In the genomic region with DNA sequence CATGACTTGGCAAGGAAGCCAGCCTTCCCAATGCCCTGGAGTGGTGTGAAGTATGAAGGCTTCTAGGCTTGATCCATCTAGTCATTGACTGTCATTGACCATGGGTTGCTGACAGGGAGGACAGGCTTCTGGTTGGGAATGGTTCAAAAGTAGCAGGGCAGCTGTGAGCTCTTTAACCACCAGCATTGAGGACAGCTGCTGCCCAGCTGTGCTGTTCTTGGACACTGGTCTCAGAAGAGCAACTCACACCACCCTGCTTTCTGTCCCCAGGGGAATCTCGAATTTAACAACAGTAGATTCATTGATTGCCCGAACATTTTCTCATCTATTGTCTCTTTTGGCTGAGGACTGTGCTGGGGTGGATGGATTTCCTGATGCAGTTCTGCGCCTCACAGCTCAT, we compare ENCODE assay signal across 23 mouse cellular contexts. TPM values are rescaled to one million over a fixed set of nuclear protein-coding genes. Genes with fewer than 3 reads are reported as not detected.
A peak's percentile ranks its signal among the peaks of the same experiment; 100 is the strongest.
DNase-seq lines count a peak whose midpoint lies in the region; ATAC-seq and TF ChIP-seq lines count a peak whose summit lies in the region.
"Had no signal": no experiment of that assay in that cellular context is flagged by ENCODE, and none has a peak within 500 bp of the region (broad histone marks: within the 10 kb centered on the region; RNA-seq: fewer than 3 reads in every experiment).

No protein-coding gene starts in this region.

- H3K27ac ChIP-seq in lung, embryonic 14.5 days (ENCODE audit: low read depth): no peak overlapping the region
- H3K27ac ChIP-seq: embryonic facial prominence, embryonic 12.5 days; forebrain, embryonic 12.5 days; gastrocnemius, adult 2 months; heart, embryonic 15.5 days; hindbrain, embryonic 10.5 days; hindbrain, embryonic 14.5 days; intestine, embryonic 15.5 days had no signal

- H3K4me1 ChIP-seq in lung, embryonic 14.5 days (ENCODE audit: insufficient read depth): no peaks in the 10 kb centered on the region
- H3K4me1 ChIP-seq: embryonic facial prominence, embryonic 12.5 days; heart, embryonic 15.5 days; intestine, embryonic 15.5 days had no signal

- no peaks in the 10 kb centered on the region for H3K9me3 ChIP-seq in lung, embryonic 14.5 days (ENCODE audit: low read depth, low read length)
- H3K9me3 ChIP-seq: embryonic facial prominence, embryonic 12.5 days; forebrain, embryonic 12.5 days; heart, embryonic 15.5 days; hindbrain, embryonic 10.5 days; intestine, embryonic 15.5 days had no signal

- no peaks in the 10 kb centered on the region for H3K36me3 ChIP-seq in lung, embryonic 14.5 days (ENCODE audit: insufficient read depth)
- H3K36me3 ChIP-seq in myocyte (ENCODE audit: control insufficient read depth, insufficient read depth): no peaks in the 10 kb centered on the region
- H3K36me3 ChIP-seq: embryonic facial prominence, embryonic 12.5 days; forebrain, embryonic 12.5 days; heart, embryonic 15.5 days; hindbrain, embryonic 10.5 days; intestine, embryonic 15.5 days had no signal

- peak; percentile 21 to 44 for DNase-seq in heart, postnatal 10 days
- no peak for DNase-seq in heart, postnatal 36 days
- DNase-seq in lung, embryonic 14.5 days: peak; percentile 9
- DNase-seq in lung, postnatal 25 days (ENCODE audit: low spot score): no peak
- DNase-seq in brain, adult 2 months (ENCODE audit: low read depth, low spot score): peak; percentile 20
- DNase-seq in kidney, adult 11 months: no peak
- DNase-seq: adrenal gland, adult 2 months; adrenal gland, postnatal 25 days; cerebellum, adult 2 months; cerebellum, postnatal 10 days; embryo, embryonic 11 days; gastrocnemius, adult 2 months; gastrocnemius, postnatal 25 days had no signal

- no peak overlapping the region for H3K9ac ChIP-seq in lung, embryonic 14.5 days
- H3K9ac ChIP-seq: embryonic facial prominence, embryonic 12.5 days; forebrain, embryonic 12.5 days; heart, embryonic 15.5 days; hindbrain, embryonic 14.5 days; intestine, embryonic 15.5 days had no signal

- WGBS in lung, embryonic 14.5 days: 68% methylated on average over 3 of the region's 3 CpGs

- intact Hi-C loops in heart, postnatal 10 days (cut with DNase I): no loop called here
- intact Hi-C loops in heart, postnatal 36 days (cut with DNase I): no loop called here

- peaks cover 7% of the 10 kb centered on the region; the same call in 1 of the 2 replicates for H3K27me3 ChIP-seq in lung, embryonic 14.5 days (ENCODE audit: insufficient read depth, low read length)
- peaks cover 45% of the 10 kb centered on the region for H3K27me3 ChIP-seq in myocyte (ENCODE audit: control insufficient read depth, insufficient read depth, insufficient read length)
- H3K27me3 ChIP-seq: forebrain, embryonic 12.5 days; intestine, embryonic 15.5 days had no signal

- H3K4me3 ChIP-seq in lung, embryonic 14.5 days (ENCODE audit: low read depth, low read length): no peak overlapping the region
- no peak overlapping the region for H3K4me3 ChIP-seq in myocyte
- H3K4me3 ChIP-seq: embryonic facial prominence, embryonic 12.5 days; forebrain, embryonic 12.5 days; gastrocnemius, adult 2 months; heart, embryonic 15.5 days; hindbrain, embryonic 10.5 days; intestine, embryonic 15.5 days had no signal

- no peak for TF ChIP-seq CTCF in lung, embryonic 14.5 days (IDR thresholded peaks at IDR 0.05; ENCODE audit: low read depth)

- TF ChIP-seq POLR2A in myocyte (IDR thresholded peaks at IDR 0.05; ENCODE audit: insufficient read length, low read depth): no peak

- no peak for ATAC-seq in lung, embryonic 14.5 days (ENCODE audit: insufficient read depth)
- ATAC-seq: intestine, embryonic 15.5 days had no signal

- no peak overlapping the region for H3K4me2 ChIP-seq in lung, embryonic 14.5 days
- no peak overlapping the region for H3K4me2 ChIP-seq in myocyte (ENCODE audit: low read depth)
- H3K4me2 ChIP-seq: embryonic facial prominence, embryonic 12.5 days; forebrain, embryonic 12.5 days; heart, embryonic 11.5 days; heart, embryonic 15.5 days; hindbrain, embryonic 14.5 days; intestine, embryonic 15.5 days had no signal

- H3K79me2 ChIP-seq in myocyte (ENCODE audit: control insufficient read depth, insufficient read depth): no peaks in the 10 kb centered on the region

- H3ac ChIP-seq in myocyte (ENCODE audit: control insufficient read depth, insufficient read length): no peak overlapping the region

TF ChIP-seq in myocyte, 11 proteins besides CTCF, POLR2A, EP300 and RAD21:
- TF ChIP-seq E2F4 (IDR thresholded peaks at IDR 0.05; ENCODE audit: insufficient read depth): no peak
- no peak for TF ChIP-seq CEBPB (IDR thresholded peaks at IDR 0.05; ENCODE audit: insufficient read depth, poor library complexity, severe bottlenecking)
- no peak for TF ChIP-seq MAX (IDR thresholded peaks at IDR 0.05; ENCODE audit: low read depth)
- no peak for TF ChIP-seq USF1 (IDR thresholded peaks at IDR 0.05; ENCODE audit: low read depth)
- peak in 2 of 3 experiments; percentile 58 to 86 for TF ChIP-seq MYOD1 (IDR thresholded peaks at IDR 0.05; ENCODE audit: control insufficient read depth in 1 of 3, insufficient read length in 2 of 3, low read depth in 2 of 3)
- TF ChIP-seq REST (IDR thresholded peaks at IDR 0.05; ENCODE audit: insufficient read depth, insufficient read length): no peak
- TF ChIP-seq TCF12 (IDR thresholded peaks at IDR 0.05; ENCODE audit: insufficient read depth, poor library complexity, severe bottlenecking): no peak
- TF ChIP-seq MYOG (IDR thresholded peaks at IDR 0.05; ENCODE audit: control insufficient read depth in 1 of 3, insufficient read depth in 1 of 3, insufficient read length in 2 of 3, low read depth in 2 of 3): peak in 2 of 3 experiments; percentile 5 to 44
- no peak for TF ChIP-seq POLR2AphosphoS2 (IDR thresholded peaks at IDR 0.05; ENCODE audit: insufficient read length, low read depth)
- TF ChIP-seq TCF3 (IDR thresholded peaks at IDR 0.05; ENCODE audit: insufficient read length, low read depth): peak; percentile 56
- TF ChIP-seq SRF (IDR thresholded peaks at IDR 0.05; ENCODE audit: control insufficient read depth, insufficient read length, low read depth): no peak

RNA-seq across cellular contexts. Expression of a gene that starts 43.5 kb away (rescaled TPM):
- 10 to 100 TPM; 16.7 to 17.3 TPM for total RNA-seq in heart, postnatal 10 days (2021)
- total RNA-seq in heart, postnatal 36 days (2021): 1 to 10 TPM; 3.4 to 4.7 TPM
- polyA plus RNA-seq in lung, embryonic 14.5 days (2014; fragmentation: Nextera tagmentation; extraction: Ambion mirVana): 49.1 and 59.0 TPM in 2 replicates
- polyA plus RNA-seq in myocyte (2012; fragmentation: generic; extraction: Trizol): 0.34 TPM

RNA-seq across cellular contexts. Expression of a gene that starts 51.1 kb away (rescaled TPM):
- total RNA-seq in heart, postnatal 10 days (2021): not detected
- not detected for total RNA-seq in heart, postnatal 36 days (2021)
- not detected in 2 replicates for polyA plus RNA-seq in lung, embryonic 14.5 days (2014; fragmentation: Nextera tagmentation; extraction: Ambion mirVana)
- polyA plus RNA-seq in myocyte (2012; fragmentation: generic; extraction: Trizol): 0.04 TPM
- total RNA-seq: adrenal gland, adult 2 months; adrenal gland, postnatal 25 days; ES-E14; gastrocnemius, adult 2 months; gastrocnemius, postnatal 25 days; granulocyte monocyte progenitor cell, adult 5-6 weeks had no signal
- polyA plus RNA-seq: adrenal gland, adult 2 months; cerebellum, adult 2 months; embryonic facial prominence, embryonic 12.5 days; forebrain, embryonic 12.5 days; heart, embryonic 11.5 days; heart, embryonic 15.5 days; hindbrain, embryonic 10.5 days; intestine, embryonic 15.5 days had no signal

RNA-seq across cellular contexts. Expression of a gene that starts 51.2 kb away (rescaled TPM):
- total RNA-seq in heart, postnatal 10 days (2021): not detected
- not detected for total RNA-seq in heart, postnatal 36 days (2021)
- not detected in 2 replicates for polyA plus RNA-seq in lung, embryonic 14.5 days (2014; fragmentation: Nextera tagmentation; extraction: Ambion mirVana)
- not detected for polyA plus RNA-seq in myocyte (2012; fragmentation: generic; extraction: Trizol)
- total RNA-seq: adrenal gland, postnatal 25 days; ES-E14; gastrocnemius, adult 2 months; gastrocnemius, postnatal 25 days; granulocyte monocyte progenitor cell, adult 5-6 weeks had no signal
- polyA plus RNA-seq: adrenal gland, adult 2 months; cerebellum, adult 2 months; embryonic facial prominence, embryonic 12.5 days; forebrain, embryonic 12.5 days; heart, embryonic 11.5 days; heart, embryonic 15.5 days; intestine, embryonic 15.5 days had no signal

RNA-seq across cellular contexts. Expression of a gene that starts 52.4 kb away (rescaled TPM):
- total RNA-seq in heart, postnatal 10 days (2021): not detected
- not detected for total RNA-seq in heart, postnatal 36 days (2021)
- not detected in 2 replicates for polyA plus RNA-seq in lung, embryonic 14.5 days (2014; fragmentation: Nextera tagmentation; extraction: Ambion mirVana)
- not detected for polyA plus RNA-seq in myocyte (2012; fragmentation: generic; extraction: Trizol)
- total RNA-seq: adrenal gland, adult 2 months; adrenal gland, postnatal 25 days; ES-E14; gastrocnemius, adult 2 months; gastrocnemius, postnatal 25 days; granulocyte monocyte progenitor cell, adult 5-6 weeks had no signal
- polyA plus RNA-seq: adrenal gland, adult 2 months; cerebellum, adult 2 months; forebrain, embryonic 12.5 days; heart, embryonic 11.5 days; heart, embryonic 15.5 days; hindbrain, embryonic 10.5 days; hindbrain, embryonic 14.5 days; intestine, embryonic 15.5 days had no signal

RNA-seq across cellular contexts. Expression of a gene that starts 58.9 kb away (rescaled TPM):
- total RNA-seq in heart, postnatal 10 days (2021): 1 to 10 TPM; 1.2 to 1.3 TPM
- total RNA-seq in heart, postnatal 36 days (2021): under 1 TPM; 0.47 to 0.60 TPM
- polyA plus RNA-seq in lung, embryonic 14.5 days (2014; fragmentation: Nextera tagmentation; extraction: Ambion mirVana): 1.9 and 2.3 TPM in 2 replicates
- 0.10 TPM for polyA plus RNA-seq in myocyte (2012; fragmentation: generic; extraction: Trizol)
- total RNA-seq: granulocyte monocyte progenitor cell, adult 5-6 weeks had no signal

Comparison
In these comparisons a context has a peak if more than half of its experiments do, and no peak if none do; other contexts are left out.
1. DNase-seq: peak in heart, postnatal 10 days (2 of 2), lung, embryonic 14.5 days (single experiment) and brain, adult 2 months (single experiment); none in heart, postnatal 36 days (0 of 2), lung, postnatal 25 days (single experiment) and kidney, adult 11 months (single experiment).